Mouse (Mus musculus): ENCODE results near the gene Atg101.

GRCm38 (mm10) chr15:101298550-101298949 lies 14.5 kb downstream of the Atg101 start:
- TF ChIP-seq CTCF (IDR thresholded peaks at IDR 0.05; ENCODE audit: borderline replicate concordance, extremely low read depth, insufficient read depth, insufficient read length) (no peak), POLR2A (IDR thresholded peaks at IDR 0.05; ENCODE audit: borderline replicate concordance, extremely low read depth, insufficient read depth, insufficient read length, poor library complexity, severe bottlenecking) (no peak)

All from brain, embryonic 14.5 days (tissue).